Mouse (Mus musculus): ENCODE data around the gene Gcnt1. TPM values are rescaled to one million over a fixed set of nuclear protein-coding genes. Genes with fewer than 3 reads are reported as not detected.

Gene Gcnt1
- polyA plus RNA-seq (2012; ENCODE audit: low replicate concordance), result 0.14 and 0.33 TPM in 2 replicates

GRCm38 (mm10) chr19:17372701-17373100 is at the start of gene Gcnt1:
Gcnt1 (minus strand) TSS chr19:17372844.

GRCm38 (mm10) chr19:17393841-17394591 is 21.4 kb upstream of the Gcnt1 start, which contains the start of gene Rfk:
Rfk (plus strand) TSS chr19:17394043.

Other genes with a start within 250 kb of the Gcnt1 start
- 41.4 and 42.2 TPM in 2 replicates for gene Rfk, start 21.2 kb upstream of the Gcnt1 start, polyA plus RNA-seq (2012; ENCODE audit: low replicate concordance)

Data from leukemia stem cell, adult 10-12 weeks (primary cell).